Mouse (Mus musculus) embryo, embryonic 11.5 days (tissue): ENCODE data around the gene Gm10300.
A peak's percentile ranks its signal among the peaks of the same experiment; 100 is the strongest.

Experiments used
- DNase-seq: peaks from one replicate; pipeline ENCODE4 v3.0.0-alpha.2; 2012; ENCODE audit warnings: low read depth, low spot score

The Gm10300 gene

GRCm38 (mm10) chr4:132051321-132052275 is 22.9 kb upstream of the Gm10300 start:
- DNase-seq: no peak

GRCm38 (mm10) chr4:132057311-132057710 is 17.2 kb upstream of the Gm10300 start:
- DNase-seq: no peak

GRCm38 (mm10) chr4:132059541-132059940 is 15.0 kb upstream of the Gm10300 start:
- DNase-seq: no peak

GRCm38 (mm10) chr4:132060040-132060832 is 14.3 kb upstream of the Gm10300 start:
- DNase-seq: no peak

GRCm38 (mm10) chr4:132062289-132062688 is 12.2 kb upstream of the Gm10300 start:
- no peak for DNase-seq

GRCm38 (mm10) chr4:132062934-132063884 is 11.3 kb upstream of the Gm10300 start:
- no peak for DNase-seq

DNA sequence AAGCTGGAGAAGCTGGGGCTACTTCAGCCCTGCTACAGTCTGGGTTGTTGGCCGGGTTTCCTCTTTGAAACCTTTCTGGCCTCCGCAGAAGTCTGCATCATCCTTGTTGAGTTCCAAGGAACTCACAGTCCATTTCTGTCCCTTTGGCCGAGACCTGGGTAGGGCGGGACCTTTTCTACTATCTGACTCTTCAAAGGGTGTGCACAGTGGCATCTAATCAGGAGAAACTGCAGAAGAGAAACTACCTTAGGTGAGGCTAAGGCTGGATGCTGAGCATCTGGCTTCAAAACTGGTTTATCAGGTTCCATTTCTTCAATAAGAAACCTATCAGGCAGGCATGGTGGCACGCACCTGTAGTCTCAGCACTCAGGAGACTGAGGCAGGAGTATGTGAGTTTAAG is 9.9 kb upstream of the Gm10300 start:
- no peak for DNase-seq

DNA sequence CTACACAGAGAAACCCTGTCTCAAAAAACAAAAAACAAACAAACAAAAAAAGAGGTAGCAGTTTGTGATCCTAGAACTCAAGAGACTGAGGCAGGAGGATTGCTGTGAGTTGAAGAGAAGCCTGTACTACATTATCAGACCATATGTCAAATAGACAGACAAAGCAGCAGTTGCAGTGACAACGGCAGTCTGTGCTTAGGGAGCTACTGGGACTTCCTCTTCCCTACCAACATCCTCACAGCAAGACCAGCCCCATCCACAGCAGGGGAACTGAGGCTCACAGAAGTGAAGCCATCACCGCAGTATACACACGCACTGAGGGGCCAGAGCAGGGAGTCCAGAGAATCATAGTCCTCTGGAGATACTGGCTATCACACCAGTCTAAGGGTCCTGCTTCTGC is 8.9 kb upstream of the Gm10300 start:
- no peak for DNase-seq

DNA sequence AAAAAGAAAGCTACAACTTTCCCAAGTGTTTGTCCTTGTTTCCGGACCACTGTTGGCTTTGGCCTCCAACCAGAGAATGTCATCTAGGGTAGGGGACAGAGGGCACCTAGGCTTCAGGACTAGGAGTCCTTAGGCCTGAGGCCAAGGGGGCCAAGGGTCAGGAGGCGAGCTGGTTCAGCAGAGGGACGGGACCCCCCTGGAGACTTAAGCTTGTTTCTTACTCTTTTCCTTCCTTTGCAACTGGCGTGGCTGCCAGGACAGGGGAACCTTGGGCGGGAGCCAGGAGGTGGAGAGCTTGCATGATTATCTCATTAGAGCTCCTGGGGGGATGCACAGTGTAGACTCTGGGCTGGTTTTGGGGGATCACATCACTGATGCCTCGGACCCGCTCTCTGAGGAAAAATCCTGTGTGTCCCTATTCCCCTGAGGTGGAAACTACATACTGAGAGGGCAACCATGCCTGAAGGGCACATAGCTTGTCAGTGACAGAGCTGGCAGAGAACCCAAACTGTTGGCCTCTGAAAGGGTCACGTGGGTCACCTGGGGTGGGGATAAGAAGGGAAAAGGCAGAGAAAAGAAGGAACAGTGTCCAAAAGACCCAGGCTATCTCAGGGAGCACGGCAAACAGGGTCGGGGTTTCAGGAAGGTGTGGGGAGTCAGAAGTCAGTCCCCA is 8.3 kb upstream of the Gm10300 start:
- no peak for DNase-seq

DNA sequence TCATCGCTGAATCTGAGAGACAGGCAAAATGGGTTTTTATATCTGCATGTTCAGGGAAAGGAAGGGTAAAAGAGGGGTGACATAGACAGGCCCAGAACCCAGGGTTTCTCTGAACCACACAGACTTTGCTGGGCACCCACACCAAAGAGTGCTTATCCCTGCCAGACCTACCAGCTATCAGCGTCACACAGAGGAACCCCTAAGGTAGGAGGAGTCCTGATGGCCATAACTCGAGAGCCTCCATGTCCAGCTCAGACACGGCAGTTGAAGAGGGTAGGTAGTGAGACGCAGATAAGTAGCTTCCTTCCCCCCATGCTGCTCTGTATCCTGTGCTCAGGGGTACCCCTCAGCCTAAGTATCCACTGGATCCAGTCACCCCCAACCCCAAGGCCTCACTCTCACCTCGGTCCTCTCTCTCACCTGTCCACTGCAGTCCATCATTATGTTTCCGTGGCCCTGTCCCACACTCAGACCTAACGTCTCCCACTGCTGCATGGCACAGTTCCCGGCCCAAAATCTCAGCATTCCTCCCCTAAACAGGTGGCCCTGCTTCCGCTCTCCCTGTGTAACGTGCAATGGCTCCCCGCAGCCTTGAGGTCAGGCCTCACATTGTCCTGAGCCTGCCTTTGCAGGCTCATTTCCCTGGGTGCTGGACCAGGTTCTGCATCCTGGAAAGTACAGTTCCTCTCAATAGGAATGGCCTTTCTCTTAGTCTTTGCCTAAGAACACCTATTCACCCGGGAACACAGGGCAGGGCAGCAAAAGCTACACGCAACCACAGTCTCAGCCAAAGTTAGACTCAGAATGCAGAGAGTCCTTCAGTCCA is 7.2 kb upstream of the Gm10300 start:
- DNase-seq: no peak

DNA sequence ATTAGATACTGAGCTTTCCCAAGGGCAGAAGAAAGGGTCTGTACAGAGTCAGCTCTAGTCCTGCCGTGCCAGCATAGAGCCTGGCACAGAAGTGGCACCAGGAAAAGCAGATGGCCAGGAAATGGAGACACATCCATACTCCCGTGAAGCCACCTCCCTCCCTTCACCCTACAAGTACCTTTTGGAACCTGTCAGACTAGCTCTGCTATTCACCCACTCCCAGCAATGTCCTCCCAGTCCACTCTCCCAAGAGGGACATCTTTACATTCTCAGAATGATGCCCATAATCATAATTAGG is 6.6 kb upstream of the Gm10300 start:
- DNase-seq: no peak

- no peak for DNase-seq
These were observed 2.8 kb upstream of the Gm10300 start for GRCm38 (mm10) chr4:132071674-132072073.

- no peak for DNase-seq
These were observed 2.3 kb upstream of the Gm10300 start for GRCm38 (mm10) chr4:132072156-132072555.

DNA sequence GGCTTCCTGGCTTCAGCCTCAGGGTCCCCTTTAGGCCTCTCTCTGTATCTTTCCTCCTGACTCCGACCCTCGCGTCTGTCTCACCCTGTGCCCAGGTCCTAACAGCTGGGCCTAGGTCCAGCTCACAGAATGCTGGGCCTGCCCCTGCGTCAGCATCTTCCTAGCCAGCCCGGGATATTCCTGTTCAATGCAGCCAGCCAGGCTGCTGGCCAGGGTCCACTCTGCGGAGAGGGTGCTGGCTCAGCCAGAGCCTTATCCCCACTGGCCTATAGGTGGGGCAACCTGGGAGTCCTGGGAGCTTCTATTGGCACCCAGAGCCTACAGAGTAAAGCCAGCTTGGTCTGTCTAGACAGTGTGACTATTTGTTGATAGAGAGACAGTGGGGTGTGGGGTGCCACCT is 1.6 kb upstream of the Gm10300 start:
- no peak for DNase-seq

DNA sequence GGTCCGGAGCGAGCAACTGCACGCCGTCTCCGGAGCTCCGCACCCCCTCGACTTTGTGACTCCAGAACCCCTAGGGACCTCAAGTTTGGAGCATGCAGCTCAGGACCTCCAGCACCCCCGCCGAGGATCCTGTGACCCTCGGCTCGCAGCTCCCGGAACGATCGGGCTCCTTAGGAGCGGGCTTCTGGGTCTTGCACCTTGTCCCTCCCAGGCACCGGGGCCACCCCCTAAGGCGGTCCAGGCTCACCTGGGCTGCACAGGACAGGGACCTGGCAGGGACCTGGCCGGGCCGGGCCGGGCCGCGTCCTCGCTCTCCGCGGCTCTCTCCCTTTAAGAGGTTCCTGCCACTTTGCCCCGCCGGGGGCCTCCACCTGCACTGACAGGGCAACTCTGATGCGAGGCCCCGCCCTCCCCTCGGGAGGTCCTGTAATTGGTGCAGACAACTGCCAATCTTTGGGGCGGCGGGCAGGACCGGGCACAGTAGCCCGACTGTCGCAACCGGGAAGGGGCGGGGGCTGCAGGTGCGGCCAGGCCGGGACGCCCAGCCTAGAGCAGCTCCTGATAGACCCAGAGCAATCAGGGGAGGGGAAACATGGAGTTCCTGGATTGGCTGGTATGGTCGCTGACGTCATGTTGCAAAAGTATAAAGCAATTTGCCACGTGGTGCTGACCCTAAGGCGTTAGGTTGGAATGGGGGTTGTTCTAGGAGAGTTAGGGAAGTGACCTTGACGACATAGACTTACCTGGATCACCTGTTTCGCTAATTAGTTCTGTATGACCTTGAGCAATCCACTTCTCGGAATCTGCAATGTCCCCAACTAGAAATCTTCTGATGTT is 654 bp downstream of the Gm10300 start, which contains the start of gene Epb41:
Gene Epb41 (minus strand): TSS at position 389 of the 837 bp plus-strand sequence.
- DNase-seq: peak; percentile 89

DNA sequence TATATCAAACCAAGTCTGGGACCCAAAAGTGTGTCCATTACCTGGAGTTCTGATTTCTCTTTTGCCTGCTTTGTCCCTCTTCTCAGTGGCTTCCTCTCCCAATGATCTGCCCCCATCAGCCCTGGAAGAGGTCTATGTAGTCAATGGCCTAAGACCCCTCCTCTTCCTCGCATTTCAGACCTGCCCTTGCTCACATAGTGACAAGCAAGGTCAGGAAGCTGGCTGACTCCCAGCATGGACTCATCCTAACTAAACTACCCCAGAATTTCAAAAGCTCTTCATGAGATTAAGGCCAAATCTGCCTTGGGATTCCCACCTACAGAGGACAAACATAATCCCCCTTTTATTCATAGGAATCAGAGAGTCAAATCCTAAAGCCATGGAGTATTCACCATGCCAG is 1.3 kb downstream of the Gm10300 start:
- DNase-seq: no peak

- DNase-seq: peak; percentile 24
These were observed 2.2 kb downstream of the Gm10300 start for GRCm38 (mm10) chr4:132076480-132077405.

GRCm38 (mm10) chr4:132077445-132077844 is 2.9 kb downstream of the Gm10300 start:
- DNase-seq: no peak
